Mouse (Mus musculus) ES-Bruce4 (cell line): Measurements from ENCODE around the gene Fhdc1.

Experiments used
- CTCF ChIP-seq: IDR thresholded peaks from one replicate; pipeline ENCODE4 v1.8.1; 2011; ENCODE audit warnings: low read depth, low read length
- EP300 ChIP-seq: IDR thresholded peaks from 2 replicates; pipeline ENCODE4 v1.6.1; 2011; ENCODE audit warnings: low read depth, low read length; ENCODE audit not compliant: insufficient read depth
- POLR2A ChIP-seq: IDR thresholded peaks from one replicate; pipeline ENCODE4 v1.8.1; 2011; ENCODE audit warnings: low read length; ENCODE audit not compliant: insufficient read depth

DNA sequence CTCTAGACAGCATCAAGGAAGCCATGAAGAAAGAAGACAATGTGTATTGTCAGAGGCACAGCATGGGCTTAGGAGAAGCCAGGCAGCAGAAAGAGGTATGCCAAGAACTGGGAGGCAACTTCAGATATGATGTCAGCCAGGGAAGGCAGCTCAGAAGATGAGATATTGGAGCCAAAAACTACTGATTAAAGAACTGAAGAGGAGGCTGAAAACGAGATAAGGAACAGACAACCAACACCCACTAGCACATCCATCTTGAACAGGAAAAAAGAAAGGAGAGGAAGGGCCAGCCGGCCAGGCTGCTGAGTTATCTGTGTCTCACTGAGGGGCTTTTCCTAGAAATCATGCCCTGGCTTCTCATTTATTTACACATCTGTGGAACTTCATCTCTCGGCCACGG, 66.4 kb downstream of the Fhdc1 start:
- TF ChIP-seq POLR2A (no peak), CTCF (no peak), EP300 (no peak)
